Mouse (Mus musculus) adrenal gland, adult (tissue): ENCODE measurements around the gene Adh1.
A peak's percentile ranks its signal among the peaks of the same experiment; 100 is the strongest.

Experiments used
- DNase-seq, 2 experiments: peaks; one replicate each; pipeline ENCODE4 v3.0.0; 2022 to 2023; ENCODE audit warnings: low spot score in 1 of 2; ENCODE audit not compliant: inconsistent age in 2 of 2

Gene Adh1

DNA sequence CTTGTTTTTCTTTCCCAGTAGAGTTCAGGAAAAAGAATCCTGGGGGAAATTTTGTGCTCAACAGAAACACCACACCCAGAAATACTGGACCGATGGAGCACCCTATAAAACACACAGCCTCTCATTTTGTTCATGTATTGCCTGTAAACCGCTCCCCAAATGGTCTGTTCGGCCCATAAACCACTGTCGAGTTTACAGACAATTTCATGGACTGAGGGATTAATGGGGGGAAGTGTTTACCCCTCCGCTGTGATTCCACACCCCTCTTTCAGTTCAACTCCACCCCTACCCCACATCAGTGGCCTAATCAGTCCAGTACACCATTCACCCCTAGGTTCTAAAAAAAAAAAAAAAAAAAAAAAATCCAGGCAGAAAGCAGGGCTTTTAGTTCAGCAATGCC lies 19.8 kb upstream of the Adh1 start:
- peak in 1 of 2 experiments; percentile 60 for DNase-seq

DNA sequence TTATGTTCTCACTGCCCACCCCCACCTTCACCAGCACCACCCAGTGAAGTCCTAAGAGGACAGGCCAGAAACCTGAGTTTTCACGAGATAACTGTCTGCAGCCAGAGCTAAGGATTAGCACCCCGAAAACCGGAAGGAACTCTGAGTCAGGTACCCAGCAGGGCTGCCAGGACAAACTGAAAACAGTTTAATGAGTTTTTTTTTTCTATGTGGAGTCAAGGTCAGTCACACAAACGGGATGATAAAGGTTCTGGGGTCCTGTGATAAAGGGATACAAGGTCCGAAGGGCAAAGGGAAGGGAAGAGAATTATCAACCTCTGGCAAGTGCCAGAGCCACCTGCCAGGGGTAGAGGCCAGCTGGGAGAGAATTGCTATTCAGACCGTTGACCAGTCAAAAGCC lies 19.4 kb upstream of the Adh1 start:
- DNase-seq = peak in 1 of 2 experiments; percentile 71

DNA sequence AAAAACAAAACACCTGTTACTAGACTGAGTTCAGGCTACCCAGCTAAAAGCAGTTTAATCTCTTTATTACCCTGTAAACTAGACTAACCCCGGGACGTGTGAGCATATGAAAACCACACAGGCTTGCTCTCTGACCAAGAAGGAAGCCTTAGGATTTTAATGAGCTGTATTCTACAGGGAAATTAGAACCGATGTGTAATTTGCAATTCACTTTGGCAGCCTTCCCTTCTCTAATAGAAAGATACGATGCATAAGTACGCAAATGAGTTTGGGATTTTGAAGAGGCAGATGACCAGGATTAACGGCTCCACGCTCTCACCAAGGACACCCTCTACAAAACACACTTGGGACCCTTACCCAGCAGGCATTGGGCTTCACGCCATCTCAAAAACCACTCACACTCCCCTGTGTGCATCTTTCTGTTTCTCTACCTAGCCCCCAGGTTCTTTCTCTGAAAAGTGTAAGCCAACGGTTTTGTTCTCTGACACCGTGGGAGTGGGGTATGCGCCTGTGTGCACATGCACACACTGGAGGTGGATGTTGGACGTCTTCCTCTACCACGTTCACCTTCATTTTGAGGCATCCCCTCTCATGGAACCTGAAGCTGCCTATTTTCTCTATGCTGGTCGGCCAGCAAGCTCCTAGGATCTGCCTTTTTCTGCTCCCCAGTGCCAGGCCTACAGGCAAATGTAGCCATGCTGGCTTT lies 18.6 kb upstream of the Adh1 start:
- no peak for DNase-seq

DNA sequence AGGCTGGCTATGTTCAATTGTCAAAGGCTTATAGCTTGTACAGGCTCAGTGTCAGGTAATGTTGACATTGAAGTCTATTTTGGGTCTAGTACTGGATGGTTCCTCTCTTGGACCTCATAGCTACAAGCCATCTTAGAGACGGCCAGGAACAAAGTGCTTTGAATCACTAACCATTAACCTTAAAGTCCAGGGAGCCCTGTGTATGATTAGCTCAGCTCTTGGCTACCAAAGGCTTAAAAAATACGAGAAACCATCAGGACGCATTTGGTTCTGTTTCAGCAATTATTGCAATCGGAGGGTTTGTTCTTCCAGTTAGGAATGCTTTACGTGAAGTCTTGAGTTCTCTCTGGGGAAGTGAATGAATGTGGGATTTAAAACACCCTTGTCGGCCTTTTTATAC lies 17.9 kb upstream of the Adh1 start:
- DNase-seq = no peak

DNA sequence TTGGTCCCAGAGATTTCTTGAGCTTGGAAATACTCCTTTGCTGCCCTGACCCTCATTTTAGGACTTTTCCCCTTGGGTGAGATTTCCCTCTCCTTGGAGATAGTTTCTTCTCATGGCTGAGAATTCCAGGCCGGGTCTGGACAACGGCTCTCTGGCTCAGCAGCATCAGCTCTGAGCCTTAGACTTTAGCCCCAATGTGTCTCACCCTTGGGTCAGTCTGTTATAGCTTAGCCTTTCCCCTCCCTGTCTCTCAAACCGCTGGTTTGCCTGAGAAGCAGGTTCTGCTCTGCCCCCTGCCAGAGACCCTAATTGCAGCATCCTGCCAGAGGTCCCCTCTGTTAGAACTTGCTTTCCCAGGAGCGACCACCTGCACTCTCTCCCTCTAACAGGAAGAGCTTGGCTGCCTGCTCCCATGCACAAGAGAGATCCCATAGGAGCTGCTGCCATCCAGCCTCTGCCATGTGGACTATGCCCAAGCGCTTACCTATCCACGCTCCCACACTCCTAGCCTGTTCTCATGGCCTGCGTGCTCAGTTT lies 16.4 kb upstream of the Adh1 start:
- DNase-seq = no peak

DNA sequence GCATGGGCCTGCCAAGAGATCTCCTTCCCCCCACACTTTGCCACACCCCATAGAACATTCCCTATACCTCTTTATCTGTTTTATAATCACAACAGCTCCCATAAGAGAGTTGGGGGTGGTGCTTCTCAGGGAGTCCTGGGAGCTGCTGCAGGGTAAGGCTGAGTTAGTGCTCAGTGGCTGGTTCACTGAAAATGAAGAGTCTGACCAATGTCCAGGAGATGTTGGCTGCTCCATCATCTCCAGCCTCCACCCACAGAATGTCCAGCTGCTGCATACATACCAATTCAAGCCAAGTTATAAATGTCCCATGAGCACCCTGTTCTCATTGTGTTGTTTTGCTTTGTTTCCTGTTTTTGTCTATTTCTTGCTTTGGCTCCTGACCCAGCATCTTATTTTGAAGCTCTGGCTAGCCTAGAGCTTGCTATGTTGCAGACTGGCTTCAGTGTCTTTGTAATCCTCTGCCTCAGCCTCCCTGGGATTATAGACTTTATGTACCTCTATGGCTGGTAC lies 14.2 kb upstream of the Adh1 start:
- DNase-seq = no peak

DNA sequence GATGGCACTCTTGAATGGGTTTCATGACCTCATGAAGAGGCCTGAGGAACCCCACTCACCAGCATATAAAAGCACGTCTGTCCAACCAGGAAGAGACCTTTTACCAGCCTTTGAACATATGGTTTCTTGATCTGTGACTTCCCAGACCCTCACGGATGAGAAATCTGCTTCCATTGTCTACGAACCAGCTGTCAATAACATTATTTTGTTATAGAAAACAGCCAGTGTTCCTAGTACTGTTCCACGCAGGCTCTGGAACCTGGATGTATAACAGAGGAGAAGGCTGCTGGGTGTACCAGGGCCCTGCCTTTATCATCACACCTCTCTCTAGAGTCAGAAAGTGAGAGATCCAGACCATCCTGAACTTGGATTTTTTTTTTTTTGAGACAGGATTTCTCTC lies 13.6 kb upstream of the Adh1 start:
- DNase-seq = no peak

DNA sequence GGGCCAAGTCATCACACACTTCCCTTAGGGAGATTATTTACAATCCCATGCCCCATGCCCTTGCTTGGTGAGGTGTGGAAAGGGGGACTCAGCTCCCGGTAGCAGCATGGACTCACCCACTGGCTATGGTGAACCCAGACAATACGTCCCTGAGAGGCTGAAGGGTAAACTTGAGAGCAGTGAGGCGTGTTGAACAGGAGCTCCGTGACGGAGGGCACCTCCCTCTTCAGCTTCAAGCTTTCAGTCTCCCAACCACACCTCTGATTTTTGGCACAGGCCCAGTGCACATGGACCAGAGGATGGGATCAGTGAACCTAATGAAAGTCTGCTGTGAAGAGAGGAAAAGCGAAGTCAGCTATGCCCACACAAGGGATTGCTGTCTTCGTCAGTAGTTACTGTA lies 12.8 kb upstream of the Adh1 start:
- DNase-seq = no peak

DNA sequence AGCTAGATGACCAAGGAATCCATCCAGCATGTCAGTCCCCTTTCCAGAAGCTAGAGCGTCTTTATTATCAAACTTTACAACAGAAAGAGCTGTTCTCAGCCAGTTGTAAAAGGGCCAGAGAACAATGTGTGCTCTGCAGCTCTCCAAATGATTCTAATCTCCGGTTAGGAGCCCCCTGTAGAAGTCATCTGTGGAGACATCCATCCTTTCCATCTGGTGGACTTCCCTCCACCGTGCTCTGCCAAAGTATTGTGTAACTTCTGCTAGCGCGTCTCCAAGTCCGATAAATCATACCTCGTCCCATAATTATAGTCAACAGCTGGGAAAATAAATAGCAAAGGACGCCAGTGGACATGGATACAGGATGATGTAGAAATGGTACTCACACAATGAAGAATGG lies 12.0 kb upstream of the Adh1 start:
- no peak for DNase-seq

DNA sequence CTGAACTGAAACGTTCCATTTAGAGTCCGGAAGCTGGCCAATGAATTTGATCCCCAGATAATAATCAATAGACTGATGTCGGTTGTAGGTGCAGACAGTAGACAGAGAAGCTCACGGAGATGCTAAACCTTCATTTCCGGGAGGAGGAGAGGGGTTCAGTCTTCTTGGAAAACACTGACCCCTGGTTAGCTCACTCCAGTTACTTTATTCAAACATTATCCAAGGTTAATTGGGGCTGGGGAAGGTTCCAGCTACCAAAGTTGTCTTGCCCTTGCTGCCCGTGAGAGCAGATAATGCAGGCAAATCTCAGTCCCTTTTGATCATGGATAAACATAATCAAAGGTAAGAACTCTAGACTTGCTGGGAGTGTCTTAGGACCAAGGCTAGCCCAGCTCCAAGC lies 9.6 kb upstream of the Adh1 start:
- DNase-seq = no peak

DNA sequence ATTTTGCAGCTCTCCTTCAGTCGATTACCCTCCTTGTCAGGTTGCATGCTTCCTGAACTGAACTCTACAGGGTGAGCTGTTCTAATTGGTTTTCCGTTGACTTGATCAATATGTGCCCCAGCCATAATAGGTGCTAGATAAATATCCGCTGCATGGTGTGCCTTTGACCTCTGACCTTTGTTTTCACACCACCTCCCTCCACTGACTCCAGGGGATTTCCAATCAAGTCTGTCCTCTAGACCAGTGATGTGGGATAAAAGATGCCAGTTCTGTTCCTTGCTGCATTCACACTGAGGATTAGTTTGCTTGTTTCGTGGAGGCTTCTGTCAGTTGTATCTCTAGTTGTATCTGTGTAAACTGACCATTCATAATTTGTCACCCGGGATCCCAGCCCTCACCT lies 6.6 kb upstream of the Adh1 start:
- DNase-seq = no peak

DNA sequence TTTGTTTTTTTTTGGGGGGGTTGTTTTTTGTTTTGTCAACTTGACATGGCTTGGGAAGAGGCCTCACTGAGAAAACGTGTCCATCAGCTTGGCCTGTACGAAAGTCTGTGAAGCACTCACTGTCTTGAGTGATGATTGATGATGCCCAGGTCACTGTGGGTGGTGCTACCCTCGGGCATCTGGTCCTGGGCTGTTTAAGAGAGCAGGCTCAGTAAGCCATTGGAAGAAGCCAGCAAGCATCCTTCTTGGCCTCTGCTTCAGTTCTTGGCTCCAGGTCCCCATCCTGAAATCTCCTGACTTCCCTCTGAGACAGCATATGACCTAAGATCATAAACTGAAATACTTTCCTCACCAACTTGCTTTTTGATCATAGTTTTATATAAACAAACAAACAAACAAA lies 5.4 kb upstream of the Adh1 start:
- no peak for DNase-seq

DNA sequence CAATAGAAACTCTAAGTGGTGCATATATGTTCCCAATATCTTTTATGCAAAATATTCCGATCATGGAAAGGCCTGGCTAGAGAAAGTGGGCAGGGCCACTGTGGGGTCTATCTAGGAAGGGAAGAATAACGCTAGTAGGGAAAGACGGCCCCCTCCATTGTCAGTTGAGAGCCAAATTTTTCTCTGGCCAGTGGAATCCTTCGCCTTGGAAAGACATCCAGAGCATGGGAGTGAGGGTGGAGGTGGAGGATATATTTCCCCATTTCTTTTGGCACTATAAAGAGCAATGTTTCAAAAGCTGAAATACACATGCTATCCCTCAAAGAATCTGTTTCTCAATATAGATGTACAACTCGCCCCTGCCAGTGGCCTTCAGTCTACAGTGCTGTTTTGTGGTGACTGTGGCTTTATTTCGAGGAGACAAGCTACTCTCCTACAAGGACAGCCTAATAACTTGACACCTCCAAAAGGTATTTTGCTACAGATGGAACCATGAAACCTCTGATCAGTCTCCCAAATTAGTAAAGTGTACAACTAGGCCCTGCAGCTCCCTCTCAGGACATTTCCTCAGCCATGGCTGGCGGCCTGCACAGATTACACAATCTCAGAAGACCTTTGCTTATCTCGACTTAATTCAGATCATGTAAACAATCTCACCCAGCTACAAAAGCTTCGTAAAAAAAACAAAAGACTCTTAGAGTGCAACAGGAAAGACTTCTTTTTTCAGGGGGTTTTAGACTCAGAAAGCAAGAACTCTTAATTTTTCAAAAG lies 4.8 kb upstream of the Adh1 start:
- peak in 1 of 2 experiments; percentile 79 for DNase-seq

DNA sequence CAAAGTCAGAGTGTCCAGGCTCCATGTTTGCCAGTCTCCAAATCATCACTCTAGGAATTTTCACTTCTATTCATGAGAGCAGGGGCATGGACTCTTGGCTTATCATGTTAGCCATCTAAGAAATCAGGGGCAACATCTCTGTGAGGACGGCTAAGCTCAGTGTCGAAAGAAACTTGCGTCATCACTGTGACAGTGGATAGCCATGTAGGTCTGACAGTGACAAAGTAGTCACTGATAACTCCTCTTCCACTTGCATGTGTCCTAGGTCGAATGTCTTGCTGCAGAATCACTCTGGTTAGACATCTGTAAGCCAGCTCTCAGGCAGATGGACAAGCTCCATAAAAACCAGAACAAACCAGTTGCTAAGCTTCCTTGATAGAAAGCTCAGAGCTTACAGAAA lies 1.8 kb downstream of the Adh1 start:
- DNase-seq = peak; percentile 73 to 91

DNA sequence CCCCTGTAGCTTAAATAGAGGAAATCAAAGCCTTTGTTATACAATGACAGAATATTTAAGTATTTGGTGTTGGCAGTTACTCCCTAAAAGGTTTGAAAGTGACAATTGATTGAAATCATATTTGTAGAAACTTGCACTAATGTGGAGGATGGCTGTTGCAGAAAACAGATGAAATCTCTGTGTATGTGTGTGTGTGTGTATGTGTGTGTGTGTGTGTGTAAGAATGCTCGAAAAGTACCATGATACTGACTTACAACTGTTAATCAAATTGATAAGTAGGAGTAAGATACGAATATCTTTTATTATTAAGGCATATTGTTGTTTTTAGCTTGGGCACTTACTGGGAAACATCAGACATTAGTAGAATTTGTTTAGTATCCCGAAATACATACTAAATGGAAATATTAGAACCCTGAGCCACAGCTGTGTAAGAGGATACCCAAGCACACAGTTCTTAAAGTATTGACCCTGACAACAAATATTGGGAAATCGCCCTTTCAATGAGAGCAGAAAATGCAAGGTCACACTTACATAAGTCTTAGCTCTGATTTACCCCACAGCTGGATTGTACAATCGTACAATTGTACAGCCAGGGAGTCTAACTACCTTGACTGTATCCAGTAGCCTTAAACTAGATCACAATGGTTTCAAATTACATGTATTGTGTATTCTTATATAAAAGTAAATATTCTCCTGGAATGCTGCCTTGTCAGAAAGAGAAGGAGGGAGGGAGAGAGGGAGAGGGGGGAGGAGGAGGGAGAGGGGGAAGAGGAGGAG lies 2.6 kb downstream of the Adh1 start:
- DNase-seq = peak in 1 of 2 experiments; percentile 82

DNA sequence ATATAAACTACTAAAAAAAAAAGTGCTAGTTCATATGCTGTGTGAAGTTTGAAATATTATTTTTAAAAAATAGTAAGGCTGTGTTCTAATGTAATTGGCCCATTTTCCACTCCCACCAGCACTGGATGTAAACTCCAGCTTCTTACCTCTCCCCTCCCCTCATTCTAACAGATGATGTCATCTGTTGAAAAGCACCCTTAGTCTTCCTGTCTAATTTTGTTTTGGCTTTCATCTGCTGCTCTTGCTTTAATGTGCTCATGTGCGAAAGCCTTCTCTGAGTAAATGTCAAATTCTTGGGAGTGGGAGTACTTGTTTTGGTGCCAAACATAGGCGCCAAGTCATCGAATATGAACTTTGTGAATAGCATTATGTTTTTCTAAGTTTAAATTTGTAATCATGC lies 3.9 kb downstream of the Adh1 start:
- DNase-seq = no peak

DNA sequence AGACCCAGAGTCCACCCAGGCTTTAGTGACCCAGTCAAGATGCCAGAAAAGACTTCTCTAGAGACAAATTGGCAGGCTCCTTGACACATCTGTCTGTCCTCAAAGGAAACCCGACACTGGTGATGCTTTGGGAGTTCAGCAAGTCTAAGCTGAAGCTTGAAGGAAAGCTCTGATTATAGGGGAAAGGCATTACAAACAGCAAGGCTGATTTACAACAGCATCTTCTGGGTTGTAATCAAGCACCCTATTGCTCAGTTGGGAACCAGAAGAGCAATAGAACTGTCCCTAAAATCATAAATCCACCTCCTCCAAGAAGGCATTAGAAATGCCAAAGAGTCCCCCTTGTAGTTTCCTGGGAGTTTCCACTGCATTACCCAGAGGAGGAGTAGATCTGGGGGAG lies 9.7 kb downstream of the Adh1 start:
- no peak for DNase-seq

DNA sequence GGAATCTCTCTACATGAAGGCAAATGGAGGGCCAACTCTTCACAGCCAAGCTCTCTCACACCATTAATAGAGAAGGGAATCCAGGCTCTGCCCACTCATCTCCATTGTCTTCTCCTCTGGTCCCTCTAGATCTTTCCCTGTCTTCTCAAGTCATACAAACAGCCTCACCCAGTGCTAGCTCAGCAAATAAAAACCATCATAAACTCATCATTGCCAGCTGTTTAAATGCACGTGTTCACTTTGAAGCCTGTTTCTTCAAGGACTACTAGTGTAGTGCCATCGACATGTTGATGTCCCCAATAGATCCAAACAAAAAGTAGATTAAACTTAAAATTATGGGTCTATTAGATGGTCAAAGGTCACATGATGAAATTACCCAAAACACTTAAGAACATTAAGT lies 10.5 kb downstream of the Adh1 start:
- no peak for DNase-seq

DNA sequence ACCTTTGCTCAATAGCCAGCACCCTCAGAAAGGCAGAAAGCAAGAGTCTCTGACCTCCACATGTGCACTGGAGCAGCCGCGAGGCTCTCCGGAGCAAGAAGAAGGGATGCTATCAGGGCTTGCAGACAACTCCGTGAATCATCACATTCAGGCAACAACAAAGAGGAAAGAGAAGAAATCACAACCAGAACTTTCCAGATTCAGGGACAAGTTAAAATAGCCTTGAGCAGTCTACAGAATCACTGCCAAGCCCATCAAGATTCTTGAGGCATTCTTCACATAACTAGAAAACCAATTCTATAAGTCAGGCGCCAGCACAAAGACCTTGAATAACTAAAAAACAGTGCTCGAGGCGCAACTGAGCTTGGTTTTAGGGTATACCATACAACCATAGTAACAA lies 12.3 kb downstream of the Adh1 start:
- peak; percentile 58 to 84 for DNase-seq

DNA sequence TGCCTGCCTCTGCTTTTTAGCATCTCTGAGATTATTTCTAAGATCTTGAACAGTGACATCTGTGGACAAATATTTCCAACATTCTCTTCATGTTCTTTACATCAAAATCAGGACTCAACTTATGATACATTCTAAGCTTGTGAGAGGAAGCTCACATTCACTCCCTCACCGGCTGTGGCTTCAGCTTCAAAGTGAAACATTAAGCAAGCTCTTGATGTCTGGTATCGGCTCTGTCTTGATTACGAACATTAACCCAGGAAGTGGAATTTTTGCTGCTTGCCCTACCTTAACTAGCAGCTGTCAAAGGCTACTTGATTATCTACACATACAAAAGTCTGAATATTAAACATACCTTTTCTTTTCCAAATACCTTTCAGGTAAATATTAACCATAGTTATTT lies 14.3 kb downstream of the Adh1 start:
- DNase-seq = no peak

DNA sequence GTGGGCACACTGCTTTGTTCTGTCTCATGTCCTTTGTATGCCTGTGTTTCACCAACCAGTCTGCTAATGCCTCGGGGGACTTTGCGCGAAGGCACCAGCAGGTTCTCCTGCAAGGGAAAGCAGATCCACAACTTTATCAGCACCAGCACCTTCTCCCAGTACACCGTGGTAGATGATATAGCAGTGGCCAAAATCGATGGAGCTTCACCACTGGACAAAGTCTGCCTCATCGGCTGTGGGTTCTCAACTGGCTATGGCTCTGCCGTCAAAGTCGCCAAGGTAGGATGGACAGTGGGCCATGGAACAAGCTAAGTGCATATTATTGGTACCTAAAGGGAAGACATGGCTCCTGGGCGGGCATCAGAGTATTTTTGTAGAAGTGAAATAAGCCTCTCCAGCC lies 21.8 kb downstream of the Adh1 start:
- DNase-seq = peak in 1 of 2 experiments; percentile 56
